Mouse (Mus musculus) heart, embryonic 12.5 days (tissue): ENCODE measurements around the gene Gli2. TPM values are rescaled to one million over a fixed set of nuclear protein-coding genes. Genes with fewer than 3 reads are reported as not detected.

ENCODE experiments used
- ATAC-seq: fragments of 200-750 bp; cut with Nextera tagmentation; 2 replicates; pipeline ENCODE4 v1.8.0; 2017; ENCODE audit warnings: moderate TSS enrichment, moderate library complexity; ENCODE audit not compliant: insufficient number of reproducible peaks, low FRiP score
- H3K27ac ChIP-seq: fragments of 300-500 bp; sonication (generic); 2 replicates; pipeline ENCODE4 v1.5.1; 2016; ENCODE audit warnings: mild to moderate bottlenecking, moderate library complexity; ENCODE audit not compliant: poor library complexity, severe bottlenecking
- H3K27me3 ChIP-seq: fragments of 300-500 bp; sonication (generic); replicated peaks from 2 replicates; pipeline ENCODE4 v1.6.1; 2016; ENCODE audit warnings: mild to moderate bottlenecking, moderate library complexity
- H3K36me3 ChIP-seq: fragments of 300-500 bp; sonication (generic); 2 replicates; pipeline ENCODE4 v1.6.1; 2016; ENCODE audit warnings: mild to moderate bottlenecking, moderate library complexity
- H3K4me1 ChIP-seq: fragments of 300-500 bp; sonication (generic); replicated peaks from 2 replicates; pipeline ENCODE4 v1.6.1; 2016; ENCODE audit warnings: mild to moderate bottlenecking
- H3K4me2 ChIP-seq: fragments of 300-500 bp; sonication (generic); 2 replicates; pipeline ENCODE4 v1.6.1; 2016; ENCODE audit warnings: mild to moderate bottlenecking, moderate library complexity
- H3K4me3 ChIP-seq: fragments of 300-500 bp; sonication (generic); 2 replicates; pipeline ENCODE4 v1.5.1; 2016; ENCODE audit warnings: mild to moderate bottlenecking
- H3K9ac ChIP-seq: fragments of 300-500 bp; sonication (generic); 2 replicates; pipeline ENCODE4 v1.6.1; 2016; ENCODE audit warnings: mild to moderate bottlenecking, moderate library complexity
- H3K9me3 ChIP-seq: fragments of 300-500 bp; sonication (generic); replicated peaks from 2 replicates; pipeline ENCODE4 v1.6.1; 2016; ENCODE audit warnings: mild to moderate bottlenecking, moderate library complexity
- WGBS: fragments of 180-500 bp; shearing (Covaris S2); methylation state at CpG from one replicate; pipeline ENCODE4 v1.1.7; 2016; 5-methylcytosine and 5-hydroxymethylcytosine counted together
- polyA plus RNA-seq: library from polyadenylated mRNA; unstranded; fragments of >200 nt; fragmentation: Nextera tagmentation; extraction: Ambion mirVana; gene quantifications from 2 replicates; pipeline ENCODE4 v1.2.1, GENCODE M21; 2016

Gli2 gene
- polyA plus RNA-seq, 1 experiment from 2014 or later: 4.0 TPM

- 39% methylated on average over 3 of the region's 3 CpGs for WGBS
- Histone ChIP-seq H3K36me3 (no peaks in the 10 kb centered on the region), H3K27ac (no peak overlapping the region), H3K9ac (no peak overlapping the region), H3K4me3 (no peak overlapping the region), H3K4me1 (peaks cover 8% of the 10 kb centered on the region), H3K4me2 (no peak overlapping the region), H3K27me3 (peaks cover 23% of the 10 kb centered on the region), H3K9me3 (no peaks in the 10 kb centered on the region)
- no peak for ATAC-seq
These were observed 22.5 kb upstream of the Gli2 start for GRCm38 (mm10) chr1:119075916-119076315.

GRCm38 (mm10) chr1:119075500-119075899 is 22.1 kb upstream of the Gli2 start:
- Histone ChIP-seq H3K36me3 (no peaks in the 10 kb centered on the region), H3K27ac (no peak overlapping the region), H3K9me3 (no peaks in the 10 kb centered on the region), H3K27me3 (peaks cover 23% of the 10 kb centered on the region), H3K9ac (no peak overlapping the region), H3K4me1 (peaks cover 8% of the 10 kb centered on the region), H3K4me2 (no peak overlapping the region), H3K4me3 (no peak overlapping the region)
- ATAC-seq: no peak
- WGBS: 23% methylated on average over 7 of the region's 7 CpGs

DNA sequence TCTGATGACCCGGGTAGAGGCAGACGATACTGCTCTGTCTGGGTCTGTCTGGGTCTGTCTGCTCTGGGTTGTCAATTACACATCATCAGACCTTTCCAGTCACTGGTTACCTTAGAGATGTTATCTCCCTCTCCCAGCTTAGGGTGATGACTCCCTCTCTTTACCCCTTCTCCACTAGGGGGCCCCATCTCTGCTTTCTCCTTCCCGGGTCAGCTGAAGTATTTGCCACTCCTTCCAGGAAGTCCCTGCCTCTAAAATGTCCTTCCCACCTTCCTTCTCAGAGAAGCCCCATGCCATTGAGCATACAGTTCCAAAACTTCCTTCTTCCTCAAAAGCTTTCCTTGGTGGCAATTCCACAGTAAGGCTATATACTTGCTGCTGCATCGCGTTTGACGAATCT is 21.5 kb upstream of the Gli2 start:
- H3K27ac ChIP-seq: no peak overlapping the region
- 48% methylated on average over 6 of the region's 6 CpGs for WGBS
- ATAC-seq: no peak
- H3K36me3 ChIP-seq: no peaks in the 10 kb centered on the region
- no peak overlapping the region for H3K4me2 ChIP-seq
- no peaks in the 10 kb centered on the region for H3K9me3 ChIP-seq
- H3K4me3 ChIP-seq: no peak overlapping the region
- H3K4me1 ChIP-seq: peaks cover 8% of the 10 kb centered on the region
- no peak overlapping the region for H3K9ac ChIP-seq
- H3K27me3 ChIP-seq: peaks cover 23% of the 10 kb centered on the region

GRCm38 (mm10) chr1:119073876-119074275 is 20.5 kb upstream of the Gli2 start:
- no peak overlapping the region for H3K27ac ChIP-seq
- no peaks in the 10 kb centered on the region for H3K36me3 ChIP-seq
- peaks cover 23% of the 10 kb centered on the region for H3K27me3 ChIP-seq
- 83% methylated on average over 7 of the region's 7 CpGs for whole genome bisulfite sequencing
- H3K4me1 ChIP-seq: peaks cover 8% of the 10 kb centered on the region
- H3K4me3 ChIP-seq: no peak overlapping the region
- no peak overlapping the region for H3K9ac ChIP-seq
- H3K9me3 ChIP-seq: no peaks in the 10 kb centered on the region
- no peak overlapping the region for H3K4me2 ChIP-seq
- no peak for ATAC-seq

DNA sequence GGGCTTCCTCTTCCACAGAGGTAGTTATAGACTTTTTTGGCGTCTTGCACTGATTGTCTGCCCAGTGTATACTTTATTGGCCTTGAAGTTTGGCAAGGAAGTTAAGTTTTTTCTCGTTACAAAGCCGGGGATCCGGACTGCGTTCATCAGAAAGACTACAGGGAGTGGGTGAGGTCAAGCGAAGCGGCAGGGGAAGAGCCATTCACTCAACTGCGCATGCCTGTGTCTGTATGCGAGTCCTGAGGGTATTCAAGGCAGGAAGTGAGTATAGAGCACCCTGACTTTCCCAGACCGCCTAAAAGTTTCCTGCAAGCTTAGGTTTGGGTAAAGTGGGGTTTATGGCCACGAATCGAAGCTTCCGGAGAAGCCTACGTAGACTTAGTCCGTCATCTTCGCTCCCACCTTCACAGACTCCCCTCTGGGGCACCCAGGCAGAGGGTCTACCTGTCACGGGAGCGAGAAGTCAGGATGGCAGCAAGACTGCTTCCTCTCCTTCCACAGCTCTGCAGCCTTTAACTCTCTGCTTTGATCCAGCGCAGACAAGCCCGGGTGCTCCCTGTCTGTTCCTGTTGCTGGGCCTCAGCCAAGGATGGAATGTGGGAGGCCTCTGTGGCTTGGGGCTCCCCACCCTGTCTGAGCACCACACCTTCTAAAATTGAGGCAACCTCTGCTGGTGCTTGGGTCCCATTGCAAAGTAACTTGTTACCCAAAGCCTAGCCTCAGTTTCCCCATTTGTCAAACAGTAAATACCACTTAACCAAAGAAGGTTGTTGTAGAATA is 11.7 kb upstream of the Gli2 start:
- no peak for ATAC-seq
- Histone ChIP-seq H3K27ac (no peak overlapping the region), H3K4me3 (no peak overlapping the region), H3K36me3 (no peaks in the 10 kb centered on the region), H3K9me3 (no peaks in the 10 kb centered on the region), H3K9ac (no peak overlapping the region), H3K4me1 (peaks cover 4% of the 10 kb centered on the region; the same call in 1 of the 2 replicates), H3K4me2 (no peak overlapping the region), H3K27me3 (no peaks in the 10 kb centered on the region)
- 76% methylated on average over 20 of the region's 20 CpGs for WGBS

- peaks cover 3% of the 10 kb centered on the region; the same call in 1 of the 2 replicates for H3K27me3 ChIP-seq
- no peak overlapping the region for H3K4me2 ChIP-seq
- no peak overlapping the region for H3K4me3 ChIP-seq
- no peaks in the 10 kb centered on the region for H3K36me3 ChIP-seq
- WGBS: 48% methylated on average over 8 of the region's 8 CpGs
- H3K27ac ChIP-seq: no peak overlapping the region
- peaks cover 7% of the 10 kb centered on the region for H3K4me1 ChIP-seq
- no peak for ATAC-seq
- no peak overlapping the region for H3K9ac ChIP-seq
- no peaks in the 10 kb centered on the region for H3K9me3 ChIP-seq
These were observed 3.1 kb upstream of the Gli2 start for GRCm38 (mm10) chr1:119056491-119056890.

DNA sequence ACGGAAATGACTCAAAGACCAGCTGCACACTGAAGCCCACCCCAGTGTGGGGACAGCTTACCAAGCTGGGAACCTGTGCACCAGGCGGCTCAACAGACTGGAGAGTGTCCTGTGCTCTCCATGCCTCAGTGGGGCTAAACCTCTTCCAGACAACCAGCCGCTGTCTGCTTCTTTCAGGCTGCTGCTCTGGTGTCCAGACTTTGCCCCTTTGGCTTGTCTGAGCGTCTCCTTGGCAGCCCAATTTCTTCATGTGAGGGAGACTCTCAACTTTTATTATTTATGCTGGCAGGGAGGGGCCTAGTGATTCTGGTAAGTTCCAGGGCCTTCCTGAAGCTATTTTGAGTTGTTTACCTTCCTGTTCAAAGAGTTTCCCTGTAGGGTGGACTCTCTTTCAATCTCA is 2.4 kb upstream of the Gli2 start:
- Histone ChIP-seq H3K27ac (no peak overlapping the region), H3K4me2 (no peak overlapping the region), H3K36me3 (no peaks in the 10 kb centered on the region), H3K4me3 (no peak overlapping the region), H3K9me3 (no peaks in the 10 kb centered on the region), H3K4me1 (peaks cover 13% of the 10 kb centered on the region), H3K9ac (no peak overlapping the region), H3K27me3 (peaks cover 10% of the 10 kb centered on the region)
- ATAC-seq: no peak
- 77% methylated on average over 4 of the region's 4 CpGs for WGBS

DNA sequence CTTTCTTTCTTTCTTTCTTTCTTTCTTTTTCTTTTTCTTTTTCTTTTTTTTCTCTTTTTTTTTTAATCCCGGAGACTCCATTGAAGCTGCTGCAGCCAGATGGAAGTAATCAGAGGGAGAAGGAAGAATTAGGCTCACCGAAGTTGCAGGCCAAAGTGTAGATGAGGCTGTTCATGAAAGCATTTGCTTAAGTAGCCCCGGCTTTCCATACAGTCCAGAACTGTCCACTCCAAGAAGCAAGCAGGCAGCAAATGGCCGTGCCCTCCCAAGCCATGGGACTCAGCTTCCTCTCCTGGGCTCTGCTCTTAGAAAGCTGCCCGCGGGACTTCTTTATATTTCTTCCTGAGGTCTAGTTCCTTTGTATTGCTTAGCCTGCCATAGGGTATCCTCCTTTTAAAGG is 1.0 kb upstream of the Gli2 start:
- no peak overlapping the region for H3K27ac ChIP-seq
- no peak overlapping the region for H3K9ac ChIP-seq

GRCm38 (mm10) chr1:119053872-119054354 is 494 bp upstream of the Gli2 start:
- H3K4me2 ChIP-seq: peak overlapping the region; percentile 96
- peak overlapping the region; percentile 66 for H3K9ac ChIP-seq
- peaks cover 18% of the 10 kb centered on the region for H3K4me1 ChIP-seq
- peak overlapping the region; percentile 51 for H3K4me3 ChIP-seq
- under 1% methylated on average over 25 of the region's 25 CpGs for WGBS
- peak; percentile 7 for ATAC-seq
- no peak overlapping the region for H3K27ac ChIP-seq
- peaks cover 21% of the 10 kb centered on the region for H3K27me3 ChIP-seq
- H3K36me3 ChIP-seq: no peaks in the 10 kb centered on the region
- H3K9me3 ChIP-seq: no peaks in the 10 kb centered on the region

More for the DNA sequence above, 1.0 kb upstream of the Gli2 start:
- Histone ChIP-seq H3K9me3 (no peaks in the 10 kb centered on the region), H3K36me3 (no peaks in the 10 kb centered on the region), H3K27me3 (peaks cover 21% of the 10 kb centered on the region), H3K4me1 (peaks cover 18% of the 10 kb centered on the region), H3K4me2 (peak overlapping the region; percentile 96), H3K4me3 (peak overlapping the region; percentile 51)
- 33% methylated on average over 6 of the region's 6 CpGs for WGBS
- no peak for ATAC-seq

DNA sequence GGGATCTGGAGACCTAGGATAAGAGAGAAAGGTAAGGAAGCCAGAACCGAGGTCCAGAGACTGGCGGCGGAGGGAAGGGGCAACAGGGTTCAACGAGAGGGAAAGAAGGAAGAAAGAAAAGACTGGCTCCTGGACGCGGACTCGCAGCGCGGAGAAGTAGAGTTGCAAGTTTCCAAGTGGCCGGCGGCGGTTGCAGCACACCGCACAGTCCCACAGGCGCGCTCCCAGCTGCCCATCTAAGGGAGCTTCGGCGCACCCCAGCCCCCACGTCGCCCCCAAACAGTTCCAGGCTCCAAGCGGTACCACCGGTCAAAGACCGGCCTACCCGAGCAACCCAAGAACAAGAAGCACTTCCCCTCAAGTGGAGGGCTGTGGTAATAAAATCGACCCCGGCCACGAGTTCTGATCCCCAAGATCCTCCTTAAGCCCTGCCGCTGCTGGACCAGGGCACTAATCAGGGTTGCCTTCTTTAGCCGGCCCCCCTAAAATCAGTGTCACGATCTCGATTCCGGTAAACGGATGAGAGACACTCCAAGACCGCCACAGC is 715 bp downstream of the Gli2 start:
- H3K27me3 ChIP-seq: peaks cover 21% of the 10 kb centered on the region

DNA sequence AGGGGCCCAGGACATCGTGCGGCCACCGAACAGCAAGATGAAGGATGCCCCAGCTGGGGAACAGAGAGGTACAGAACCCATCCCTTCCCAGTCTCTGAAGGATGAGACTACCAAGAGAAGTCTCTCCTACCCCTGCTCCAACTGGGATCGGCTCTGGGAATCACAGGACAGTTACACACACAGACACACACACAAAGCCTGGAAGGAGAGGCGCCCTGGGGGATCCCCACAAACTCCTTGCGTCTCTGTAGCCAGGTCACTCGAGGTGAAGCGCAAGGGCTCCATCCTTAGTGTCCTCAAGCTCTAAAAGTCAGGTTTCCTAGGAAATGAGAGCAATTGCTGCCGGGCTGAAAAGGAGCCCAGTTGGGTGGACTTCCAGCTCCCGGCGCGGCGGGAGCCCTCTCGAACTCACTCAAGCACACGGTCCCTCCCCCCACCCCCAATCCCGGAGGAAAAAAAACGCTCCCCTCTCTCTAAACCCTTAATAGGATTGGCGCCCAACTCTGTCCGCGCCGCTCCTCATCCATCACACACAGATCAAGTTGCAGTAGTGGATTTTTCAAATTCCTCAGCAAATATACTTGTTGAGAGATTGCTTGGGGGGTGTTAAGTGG is 1.4 kb downstream of the Gli2 start:
- no peaks in the 10 kb centered on the region for H3K36me3 ChIP-seq
- H3K4me3 ChIP-seq: peak overlapping the region; percentile 51
- no peak for ATAC-seq
- H3K4me1 ChIP-seq: peaks cover 25% of the 10 kb centered on the region
- under 1% methylated on average over 21 of the region's 21 CpGs for WGBS
- H3K9me3 ChIP-seq: no peaks in the 10 kb centered on the region
- H3K27ac ChIP-seq: peak overlapping the region; percentile 25
- peak overlapping the region; percentile 66 for H3K9ac ChIP-seq
- H3K4me2 ChIP-seq: peak overlapping the region; percentile 96
- peaks cover 21% of the 10 kb centered on the region for H3K27me3 ChIP-seq

More for the DNA sequence above, 715 bp downstream of the Gli2 start:
- Histone ChIP-seq H3K27ac (peak overlapping the region; percentile 57), H3K4me1 (peaks cover 25% of the 10 kb centered on the region), H3K9ac (peak overlapping the region; percentile 66), H3K4me3 (peak overlapping the region; percentile 51), H3K4me2 (peak overlapping the region; percentile 96), H3K36me3 (no peaks in the 10 kb centered on the region), H3K9me3 (no peaks in the 10 kb centered on the region)
- under 1% methylated on average over 33 of the region's 33 CpGs for WGBS
- no peak for ATAC-seq
